Mouse (Mus musculus) thymus, postnatal 14 days (tissue): ENCODE results near the gene Ptpa.

Source experiments
- DNase-seq: peaks from one replicate; pipeline ENCODE4 v3.0.0; 2021

The Ptpa gene

DNA sequence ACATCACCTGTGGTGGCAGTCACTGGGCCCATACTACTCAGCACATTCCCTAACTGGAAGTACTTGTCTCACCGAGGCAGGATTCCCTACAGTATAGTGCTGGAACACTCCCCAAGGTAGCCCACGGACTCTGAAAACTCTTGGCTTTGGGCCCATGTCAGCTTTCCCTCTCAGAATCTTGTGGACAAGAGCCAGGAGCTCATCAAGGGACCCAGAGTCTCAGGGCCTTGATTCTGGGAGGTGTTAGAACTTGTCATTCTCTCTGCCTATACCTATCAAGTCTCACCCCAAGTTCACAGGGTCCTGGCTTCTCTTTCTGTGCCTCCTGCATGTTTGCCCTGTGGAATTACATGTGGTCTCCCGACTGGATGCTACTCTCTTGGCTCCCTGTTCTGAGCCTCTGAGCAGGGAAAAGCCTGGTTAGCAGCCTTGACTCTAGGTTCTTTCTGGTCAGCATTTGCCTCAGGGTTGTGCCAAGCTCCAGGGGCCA is 24.4 kb downstream of the Ptpa start:
- DNase-seq, result no peak

DNA sequence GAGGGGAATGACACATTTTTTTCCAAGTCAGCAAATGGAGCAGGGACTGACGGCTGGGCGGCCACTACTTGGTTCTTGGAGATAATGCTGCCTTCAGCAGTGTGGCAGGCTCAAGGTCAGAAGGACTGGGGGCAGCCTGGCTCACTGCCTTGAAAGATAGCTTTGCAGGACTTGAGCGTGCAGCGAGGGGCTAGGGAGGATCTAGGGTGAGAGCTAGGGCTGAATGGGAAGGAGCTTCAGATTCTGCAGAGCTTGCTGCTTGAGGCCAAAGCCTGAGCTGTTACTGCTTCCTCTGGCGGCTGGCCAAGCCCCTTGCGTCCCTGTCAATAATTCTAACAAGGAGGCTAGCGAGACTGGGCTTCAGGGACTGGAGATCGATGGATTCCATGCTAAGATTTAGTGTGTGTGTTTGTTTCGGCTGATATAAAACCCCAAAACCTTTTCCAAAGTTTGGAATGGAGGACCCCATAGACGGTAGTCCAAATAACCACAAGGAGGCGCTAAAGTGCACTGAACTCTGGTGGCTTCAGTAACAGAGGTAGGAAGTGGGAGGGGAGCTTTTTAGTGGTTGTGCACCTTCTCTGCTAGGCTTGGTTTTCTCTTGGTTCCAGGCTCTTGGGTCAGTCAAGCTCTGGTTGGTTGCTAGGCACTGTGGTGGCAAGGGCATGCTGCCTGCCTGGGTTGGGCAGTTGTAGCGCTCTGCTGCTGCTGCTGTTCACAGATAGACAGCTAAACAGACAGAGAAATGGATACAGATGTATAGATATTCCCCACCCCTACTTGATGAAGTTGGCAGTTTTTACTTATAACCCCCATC is 25.1 kb downstream of the Ptpa start:
- DNase-seq, result peak; percentile 76

DNA sequence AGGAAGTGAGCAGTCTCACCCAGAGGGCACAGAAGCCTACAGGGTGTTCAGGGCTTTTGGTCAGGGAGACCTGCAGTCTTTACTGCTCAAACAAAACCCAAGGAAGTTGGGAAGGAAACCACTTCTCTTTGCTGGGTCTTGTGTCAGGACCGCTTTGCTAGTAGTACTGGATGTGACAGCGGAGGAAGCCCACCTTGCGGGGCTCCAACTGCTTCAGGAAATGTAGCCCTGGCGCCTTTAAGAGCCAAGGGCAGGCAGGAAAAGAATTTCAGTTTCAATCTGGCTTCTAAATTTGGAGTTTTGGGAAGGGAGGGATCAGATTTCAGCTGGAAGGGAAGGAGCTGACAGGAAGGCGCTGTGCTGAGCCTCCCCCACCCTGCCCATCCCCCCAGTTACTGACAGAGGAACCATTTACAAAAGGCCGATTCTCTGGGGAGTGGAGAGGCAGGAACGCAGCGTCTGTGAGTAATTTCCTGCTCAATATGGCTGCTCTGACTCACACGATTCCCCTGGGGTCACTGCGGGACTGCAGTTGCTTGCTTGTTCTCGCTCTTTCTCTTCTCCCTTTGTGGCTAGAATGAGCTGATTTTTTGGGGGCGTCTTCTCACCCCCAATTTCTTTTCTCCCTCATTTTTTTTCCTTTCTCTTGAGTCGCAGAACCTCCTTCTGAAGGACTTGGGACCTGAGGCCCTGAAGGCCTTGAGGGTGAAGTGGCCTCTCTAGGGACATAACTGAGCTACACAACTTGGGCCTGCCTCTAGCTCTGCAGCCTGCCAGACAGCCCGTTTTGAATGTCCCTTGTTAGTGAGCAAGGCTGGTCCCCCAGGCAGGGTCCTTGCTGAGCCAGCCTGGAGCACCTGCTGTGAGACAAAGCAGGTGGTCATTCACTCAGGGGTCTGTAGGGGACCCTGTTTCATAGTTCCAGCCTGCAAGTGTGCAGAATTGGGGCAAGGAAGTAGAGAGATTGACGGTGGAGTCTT is 26.0 kb downstream of the Ptpa start:
- peak; percentile 51 for DNase-seq

DNA sequence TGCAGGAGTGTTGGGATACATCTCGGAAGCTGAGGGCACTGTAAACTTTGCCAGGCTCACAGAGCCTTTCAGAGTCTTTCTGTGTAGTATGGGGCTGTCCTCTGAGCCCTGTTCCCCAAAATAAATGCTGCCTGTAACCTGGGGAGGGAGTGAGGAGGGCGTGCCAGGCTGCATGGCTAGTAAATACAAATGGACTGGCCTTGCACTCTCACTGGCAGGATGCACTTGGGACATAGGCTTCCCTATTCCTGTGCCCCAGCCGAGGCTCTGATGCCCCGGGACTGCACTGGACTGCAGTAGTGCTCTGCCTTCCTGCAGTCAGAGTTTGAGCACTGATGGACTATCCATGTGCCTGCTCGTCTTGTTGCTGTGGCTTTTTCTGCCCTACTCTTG is 26.7 kb downstream of the Ptpa start:
- no peak for DNase-seq

DNA sequence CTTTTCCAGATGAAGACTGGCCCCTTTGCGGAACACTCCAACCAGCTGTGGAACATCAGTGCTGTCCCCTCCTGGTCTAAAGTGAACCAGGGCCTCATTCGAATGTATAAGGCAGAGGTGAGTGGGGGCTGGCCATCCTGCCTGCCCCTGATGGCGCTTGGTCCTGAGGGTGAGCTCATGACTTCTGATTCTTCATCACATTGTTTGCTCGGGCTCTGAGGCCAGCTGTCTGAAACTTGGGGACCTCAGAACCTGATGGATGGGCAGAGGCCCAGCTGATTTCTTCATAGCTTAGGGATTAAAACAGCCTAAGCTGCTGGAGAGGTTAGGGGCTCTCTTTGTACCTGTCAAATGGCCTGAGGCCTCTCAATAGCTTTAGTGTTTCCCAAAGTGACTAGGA is 27.4 kb downstream of the Ptpa start:
- DNase-seq, result no peak

DNA sequence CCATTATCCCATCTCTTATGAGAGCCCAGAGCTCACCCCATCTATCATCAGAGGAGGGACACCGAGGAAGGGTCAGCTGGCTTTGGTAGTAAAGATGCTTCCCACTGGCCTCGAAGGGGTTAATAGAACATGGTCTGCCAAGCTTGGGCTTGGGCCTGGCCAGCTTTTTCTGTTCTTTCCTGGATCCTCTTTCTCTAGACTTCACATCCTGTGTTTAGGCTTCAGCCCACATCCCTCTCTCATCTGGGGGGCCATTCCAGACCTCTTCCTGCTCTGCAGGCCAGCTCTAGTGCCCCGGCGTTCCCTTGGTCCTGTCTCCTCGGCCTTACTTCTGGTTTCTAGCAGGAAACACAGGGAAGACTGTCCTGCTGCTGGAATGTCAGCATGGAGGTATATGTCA is 28.2 kb downstream of the Ptpa start:
- no peak for DNase-seq

DNA sequence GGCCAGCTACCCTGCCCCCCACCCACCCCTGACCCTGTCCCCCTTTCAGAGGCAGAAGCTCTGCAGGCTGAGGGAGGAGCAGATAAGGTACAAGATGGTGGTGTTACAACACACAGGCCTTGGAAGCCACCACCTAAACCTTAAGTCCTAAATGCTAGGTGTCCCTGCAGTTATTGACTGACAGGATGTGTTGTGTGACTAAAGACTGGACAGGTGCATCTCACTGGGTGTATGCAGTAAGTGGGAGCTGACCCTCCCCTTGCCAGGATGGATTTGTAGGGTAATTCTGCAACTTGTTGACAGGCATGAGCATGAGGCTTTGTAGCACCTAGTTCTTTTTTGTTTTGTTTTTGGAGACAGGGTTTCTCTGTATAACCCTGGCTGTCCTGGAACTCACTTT is 28.6 kb downstream of the Ptpa start:
- no peak for DNase-seq

DNA sequence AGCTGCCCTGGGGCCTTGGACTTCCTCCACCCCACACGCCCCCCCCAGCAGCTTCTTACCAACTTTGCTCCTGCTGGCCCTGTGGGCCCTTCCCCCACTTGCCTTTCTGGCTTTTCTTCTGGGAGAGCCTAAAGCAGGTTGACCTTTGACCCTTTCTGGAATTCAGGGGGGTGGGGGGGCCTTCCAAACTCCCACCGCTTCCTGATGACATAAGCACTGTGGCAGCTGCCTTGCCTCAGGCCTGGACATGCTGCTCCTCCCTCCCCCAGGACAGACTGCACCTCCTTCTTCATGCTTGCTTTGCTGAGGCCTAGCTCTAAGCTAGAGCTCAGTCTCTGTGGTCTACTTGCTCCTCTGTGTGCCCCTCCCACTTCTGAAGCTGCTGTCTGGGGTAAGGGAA is 29.5 kb downstream of the Ptpa start:
- no peak for DNase-seq

DNA sequence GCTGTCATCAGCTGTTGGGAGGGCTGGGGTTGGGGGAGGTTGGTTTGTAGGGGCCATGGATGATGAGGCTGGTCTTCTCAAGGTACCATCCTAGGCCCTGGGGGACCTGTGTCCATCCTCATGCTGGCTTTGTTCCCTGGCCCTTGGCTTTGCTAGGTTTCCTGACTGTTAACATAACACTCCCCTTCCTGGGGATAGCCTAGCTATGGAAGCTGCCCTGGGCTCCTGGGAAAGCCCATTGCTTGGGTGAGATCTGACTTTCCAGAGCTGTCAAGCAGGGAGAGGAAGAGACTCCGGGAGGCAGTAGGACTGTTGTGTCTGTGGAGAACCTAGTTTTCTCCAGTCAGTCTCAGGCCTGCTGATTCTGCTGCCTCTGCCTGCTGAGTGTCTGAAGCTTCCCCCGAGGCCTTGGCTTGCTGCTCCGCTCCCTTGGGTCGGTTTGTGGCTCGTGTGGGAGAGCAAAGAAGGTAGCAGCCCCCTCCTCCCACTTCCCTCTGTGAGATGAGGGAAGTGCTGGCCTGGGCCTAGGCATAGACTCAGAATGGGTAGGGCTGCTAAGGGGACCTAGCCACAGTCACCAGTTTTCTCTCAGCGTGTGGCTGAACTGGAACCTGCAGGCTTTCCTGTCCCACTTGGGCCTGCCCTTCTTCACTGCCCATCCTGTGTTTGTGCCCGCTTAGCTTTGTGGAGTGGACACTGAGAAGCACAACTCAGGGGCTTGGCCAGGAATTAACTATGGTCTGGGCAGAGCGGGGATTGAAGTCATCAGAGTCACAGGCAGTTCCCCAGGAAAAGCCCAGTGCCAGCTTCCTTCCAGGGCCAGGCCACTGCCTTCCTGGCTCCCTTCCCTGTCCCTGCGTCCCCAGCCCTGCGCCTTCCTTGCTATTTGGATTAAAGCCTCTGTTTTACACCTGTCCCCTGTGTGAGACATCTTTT is 31.3 kb downstream of the Ptpa start:
- DNase-seq, result no peak

DNA sequence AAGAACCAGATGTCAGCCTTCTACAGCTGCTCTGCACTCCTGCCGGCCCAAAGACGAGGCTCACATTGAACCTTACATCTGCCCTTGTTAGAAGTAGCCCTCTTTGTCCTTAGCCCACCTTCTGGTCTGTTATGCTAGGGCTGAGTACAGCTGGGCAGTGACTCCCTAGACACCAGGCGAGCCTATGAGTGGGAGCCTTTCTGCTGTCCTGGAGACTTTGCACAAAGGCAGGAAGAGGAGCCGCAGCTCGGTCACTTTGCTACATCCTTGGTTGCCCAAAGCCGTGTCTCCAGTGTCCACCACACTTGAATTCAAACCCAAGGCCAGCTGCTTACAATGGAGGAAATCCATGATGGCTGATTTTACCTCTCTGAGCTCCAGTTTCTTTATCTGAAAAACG is 32.5 kb downstream of the Ptpa start:
- DNase-seq, result no peak

DNA sequence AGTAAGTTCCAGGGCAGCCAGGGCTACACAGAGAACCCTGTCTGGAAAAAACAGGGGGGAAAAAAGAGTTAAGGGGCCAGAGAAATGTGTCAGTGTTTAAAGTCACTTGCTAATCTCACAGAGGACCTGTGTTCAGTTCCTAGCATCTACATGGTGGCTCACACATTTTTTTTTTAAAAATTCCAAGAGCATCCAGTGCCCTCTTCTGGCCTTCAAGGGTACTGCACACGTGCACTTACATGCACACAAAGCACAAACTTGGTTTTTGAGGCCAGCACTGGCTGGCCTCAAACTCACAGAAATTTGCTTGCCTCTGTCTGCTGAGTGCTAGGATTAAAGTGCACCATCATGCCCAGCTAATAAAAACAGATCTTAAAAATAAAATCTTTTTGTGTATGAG is 34.7 kb downstream of the Ptpa start:
- DNase-seq, result peak; percentile 26

DNA sequence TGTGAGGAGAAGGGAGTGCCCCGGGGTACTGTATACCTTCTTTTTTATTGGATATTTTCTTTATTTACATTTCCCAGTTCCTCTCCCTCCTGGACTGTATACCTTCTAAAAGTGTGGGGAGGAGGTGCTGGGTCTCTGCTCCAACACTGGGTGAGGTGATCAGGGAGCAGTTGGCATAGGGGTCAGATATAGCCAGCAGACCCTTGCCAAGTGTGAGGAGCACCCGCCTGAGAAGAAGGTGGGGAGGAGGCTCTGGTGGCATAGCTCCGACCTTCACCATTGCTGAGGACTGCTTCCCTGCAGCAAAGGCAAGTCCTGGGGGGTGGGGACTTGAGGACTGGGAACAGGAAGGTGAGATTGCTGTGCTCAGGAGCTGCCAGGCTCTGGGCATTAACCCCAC is 35.7 kb downstream of the Ptpa start:
- no peak for DNase-seq

DNA sequence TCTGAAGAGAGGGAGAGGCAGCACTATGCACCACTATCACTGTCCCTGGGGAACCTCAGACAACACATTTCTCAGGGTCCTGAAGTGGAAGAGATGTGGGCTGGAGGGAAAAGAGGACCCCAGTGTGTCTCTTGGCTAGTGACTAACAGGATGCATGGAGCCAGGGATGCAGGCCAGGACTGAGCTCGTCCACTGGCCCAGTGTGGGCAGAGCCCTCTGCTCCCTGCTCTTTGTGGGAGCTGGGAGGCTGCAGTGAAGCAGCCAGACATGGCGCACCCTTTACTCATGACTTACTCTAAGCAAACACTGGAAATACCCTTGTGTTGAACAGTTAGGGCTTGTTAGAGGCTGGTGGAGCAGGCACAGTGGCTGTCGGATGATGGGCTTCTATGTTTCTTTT is 37.7 kb downstream of the Ptpa start:
- DNase-seq, result no peak

DNA sequence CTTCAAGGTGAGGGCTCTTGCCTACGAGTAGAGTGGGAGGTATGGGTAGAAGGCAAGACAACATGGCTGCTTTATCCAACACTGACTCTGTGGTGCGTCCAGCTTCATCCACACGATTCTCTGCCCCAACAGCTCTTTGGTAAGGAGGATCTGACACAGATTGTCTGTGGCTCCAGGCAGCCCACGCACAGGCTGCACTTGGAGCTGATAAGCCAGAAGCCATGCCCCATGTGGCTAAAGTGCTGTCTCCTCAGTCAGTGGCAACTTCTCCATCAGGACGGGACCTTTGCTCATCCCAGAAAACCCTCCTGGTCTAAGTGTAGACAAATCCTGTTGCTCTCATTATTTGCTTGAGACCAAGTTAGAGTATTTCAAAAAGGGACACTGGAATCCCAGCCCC is 38.7 kb downstream of the Ptpa start:
- no peak for DNase-seq

DNA sequence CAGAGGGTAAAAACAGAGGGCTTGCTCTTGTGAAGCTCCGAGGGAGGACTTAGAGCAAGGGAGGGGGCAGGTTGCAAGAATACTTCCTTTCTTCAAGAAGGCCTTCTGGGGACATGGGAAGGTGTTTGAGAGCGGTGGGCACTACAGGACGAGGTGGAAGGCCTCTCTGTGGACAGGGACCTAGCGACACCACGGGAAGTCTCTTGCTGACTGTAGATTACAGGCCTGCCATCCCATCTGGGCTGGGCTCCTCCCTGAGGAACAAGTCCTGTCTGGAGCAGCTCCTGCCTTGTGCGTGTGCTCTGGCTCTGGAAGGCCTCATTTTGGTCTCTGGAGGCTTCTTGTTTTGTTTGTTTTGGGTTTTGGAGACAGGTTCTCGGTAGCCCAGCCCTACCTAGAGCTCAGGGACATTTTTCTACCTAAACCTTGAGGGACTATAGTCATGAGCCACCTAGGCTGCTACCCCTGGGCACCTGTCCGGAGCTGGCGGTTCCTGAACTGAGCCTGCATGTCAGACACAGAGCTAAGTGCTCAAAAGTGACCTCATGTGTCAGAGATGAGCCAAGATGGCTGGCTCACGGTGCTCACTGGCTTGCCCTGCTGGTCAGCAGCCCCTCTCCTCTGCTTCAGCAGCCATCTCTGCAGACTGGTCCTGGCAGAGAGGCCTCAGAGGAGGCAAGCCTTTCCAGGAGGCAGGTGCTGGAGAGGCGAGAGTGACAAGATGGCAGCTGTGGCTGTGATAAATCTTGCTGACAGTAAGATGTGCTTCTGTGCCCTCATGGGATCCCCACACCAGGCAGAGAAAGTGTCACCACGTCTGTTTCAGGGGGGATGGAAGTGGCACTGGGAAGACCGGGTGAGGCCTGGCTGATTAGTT is 40.5 kb downstream of the Ptpa start:
- DNase-seq, result no peak

DNA sequence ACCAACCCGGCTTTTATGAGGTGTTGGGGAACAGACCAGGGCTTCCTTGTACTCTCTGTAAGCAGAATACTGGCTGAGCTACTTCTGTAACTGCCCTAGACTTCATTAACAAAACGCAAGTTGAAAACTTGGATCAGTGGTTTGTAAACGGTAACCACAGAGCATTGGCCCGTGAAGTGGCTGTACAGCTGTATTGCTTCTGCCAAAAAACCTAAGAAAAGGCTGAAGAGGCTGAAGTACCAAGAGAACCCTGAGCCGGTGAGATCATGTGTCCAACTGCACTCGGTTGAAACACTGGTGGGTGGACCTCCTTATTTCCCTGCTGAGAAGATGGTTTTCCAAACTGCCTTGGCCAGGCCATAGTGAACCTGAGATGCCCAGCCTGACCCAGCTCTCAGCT is 42.5 kb downstream of the Ptpa start:
- DNase-seq, result no peak

DNA sequence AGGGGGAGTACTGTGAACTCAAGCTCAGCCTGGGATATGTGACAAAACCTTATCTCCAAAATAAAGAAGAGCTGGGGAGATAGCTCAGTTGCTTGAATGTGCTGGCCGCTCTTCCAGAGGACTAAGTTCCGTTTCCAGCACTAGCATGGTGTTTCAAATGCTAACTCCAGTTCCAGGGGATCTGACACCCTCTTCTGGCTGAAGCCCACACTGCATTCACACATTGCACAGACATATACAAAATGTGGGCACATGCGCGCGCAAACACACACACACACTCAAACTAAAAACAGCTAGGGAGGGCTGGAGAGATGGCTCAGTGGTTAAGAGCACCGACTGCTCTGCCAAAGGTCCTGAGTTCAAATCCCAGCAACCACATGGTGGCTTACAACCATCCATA is 43.4 kb downstream of the Ptpa start:
- no peak for DNase-seq

DNA sequence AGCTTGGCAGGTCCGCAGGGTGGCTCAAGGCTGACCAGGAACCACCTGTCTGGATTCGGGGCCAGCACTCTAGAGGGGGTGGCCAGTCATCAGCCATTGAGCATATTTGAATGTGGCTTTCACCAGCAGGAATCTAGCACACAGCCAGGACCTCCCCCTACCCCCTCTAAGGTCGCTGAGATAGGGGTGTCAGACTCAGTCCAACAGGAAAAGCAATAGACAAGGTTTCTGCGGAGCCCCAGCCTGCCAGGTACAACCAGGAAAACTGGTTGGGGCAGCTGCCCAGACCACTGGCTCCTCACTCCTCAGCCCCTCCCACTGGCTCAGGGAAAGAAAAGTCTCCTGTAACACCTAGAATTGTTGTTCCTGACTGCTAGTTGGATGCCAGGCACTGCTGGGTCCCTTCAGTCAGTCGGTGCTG is 47.5 kb downstream of the Ptpa start:
- no peak for DNase-seq

DNA sequence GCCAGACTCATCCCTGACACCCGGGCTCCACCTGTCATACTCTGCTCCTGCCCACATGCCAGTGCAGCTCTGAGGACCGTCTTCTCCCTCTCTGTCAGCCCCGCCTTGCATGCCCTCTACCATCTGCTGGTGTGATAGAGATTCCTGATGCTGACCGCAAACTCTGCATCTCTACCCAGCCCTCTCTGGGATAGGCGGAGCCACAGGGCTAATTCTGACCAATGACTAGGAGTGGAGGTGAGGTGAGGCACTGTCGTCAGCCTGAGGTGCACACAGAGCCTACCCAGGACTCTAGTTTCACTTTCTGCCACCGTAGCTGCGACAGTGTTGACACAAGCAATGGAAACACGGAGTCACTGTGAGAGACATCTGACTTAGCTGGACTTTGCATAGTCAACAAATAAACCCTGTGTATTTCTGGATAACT is 48.1 kb downstream of the Ptpa start:
- peak; percentile 72 for DNase-seq

DNA sequence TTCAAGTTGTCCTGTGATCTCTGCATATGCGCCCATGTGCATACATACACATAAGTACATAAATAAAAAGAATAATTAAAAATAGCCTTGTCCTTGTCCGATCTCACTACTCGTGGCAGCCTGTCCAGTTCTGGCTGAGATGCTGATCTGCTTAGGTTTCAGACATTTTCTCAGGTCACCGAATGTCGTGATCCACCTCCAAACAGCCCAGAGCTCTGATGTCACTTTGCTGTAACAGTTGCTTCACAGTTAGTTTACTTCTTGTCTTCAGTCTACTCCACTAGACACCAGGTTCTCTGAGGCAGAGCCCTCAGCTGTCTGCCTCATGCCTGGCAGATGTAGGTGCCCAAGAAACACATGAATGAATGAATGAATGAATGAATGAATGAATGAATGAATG is 48.6 kb downstream of the Ptpa start:
- no peak for DNase-seq

DNA sequence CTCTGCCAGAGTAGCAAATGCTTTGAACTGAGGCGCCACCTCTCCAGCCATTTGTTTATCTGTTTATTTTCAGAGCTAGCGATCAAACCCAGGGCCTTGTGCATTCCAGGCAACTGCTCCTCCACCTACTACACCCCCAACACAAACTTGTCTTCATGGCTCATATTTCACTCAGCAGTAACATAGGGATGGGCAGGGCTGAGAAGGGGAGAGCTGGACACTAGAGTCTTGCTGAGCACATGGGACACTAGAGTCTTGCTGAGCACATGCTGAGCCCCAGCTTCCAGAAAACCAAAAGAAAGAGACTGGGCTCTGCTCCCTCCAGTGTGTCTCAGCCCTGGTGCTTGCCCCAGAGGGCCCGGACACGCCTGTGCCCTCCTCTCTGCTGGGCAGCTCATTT is 50.9 kb downstream of the Ptpa start:
- DNase-seq, result no peak

DNA sequence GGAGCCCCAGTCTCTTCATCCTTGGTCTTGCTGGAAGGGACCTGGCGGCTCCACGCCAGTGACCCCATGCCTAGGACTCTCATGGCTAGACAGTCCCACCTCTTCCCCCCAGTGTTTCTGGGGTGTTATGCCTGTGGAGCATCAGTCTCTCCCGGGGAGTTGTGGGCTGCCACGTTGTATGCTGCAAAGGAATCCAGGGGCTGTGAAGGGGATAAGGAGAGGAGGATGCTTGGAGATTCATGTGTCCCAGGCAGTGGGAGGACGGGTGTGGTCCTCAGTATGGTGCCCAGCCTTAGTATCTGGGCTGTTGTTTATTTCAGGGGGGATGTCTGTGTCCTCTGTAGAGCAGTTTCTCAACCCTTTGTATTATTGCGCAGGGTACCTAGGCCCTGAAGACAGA is 53.2 kb downstream of the Ptpa start:
- DNase-seq, result no peak
